Comparison of ENCODE assay signal across 8 mouse cellular contexts in genomic region chr15:11398676-11399350, GRCm38 (mm10). TPM values are rescaled to one million over a fixed set of nuclear protein-coding genes. Genes with fewer than 3 reads are reported as not detected.
A peak's percentile ranks its signal among the peaks of the same experiment; 100 is the strongest.
DNase-seq lines count a peak whose midpoint lies in the region; ATAC-seq lines count a peak whose summit lies in the region.

No protein-coding gene starts in this region.

- peaks cover 21% of the 10 kb centered on the region for H3K36me3 ChIP-seq in embryonic facial prominence, embryonic 13.5 days
- H3K36me3 ChIP-seq in kidney, embryonic 15.5 days: peaks cover 29% of the 10 kb centered on the region
- peaks cover 16% of the 10 kb centered on the region for H3K36me3 ChIP-seq in neural tube, embryonic 12.5 days

- H3K9ac ChIP-seq in embryonic facial prominence, embryonic 13.5 days: peak overlapping the region; percentile 86
- peak overlapping the region; percentile 76 for H3K9ac ChIP-seq in kidney, embryonic 15.5 days
- H3K9ac ChIP-seq in neural tube, embryonic 12.5 days: peak overlapping the region; percentile 75

- no peak overlapping the region for H3K27ac ChIP-seq in embryonic facial prominence, embryonic 13.5 days
- peak overlapping the region; percentile 54; the same call in 1 of the 2 replicates for H3K27ac ChIP-seq in kidney, embryonic 15.5 days
- H3K27ac ChIP-seq in neural tube, embryonic 12.5 days: no peak overlapping the region

- peak overlapping the region; percentile 87 for H3K4me2 ChIP-seq in embryonic facial prominence, embryonic 13.5 days
- peak overlapping the region; percentile 80 for H3K4me2 ChIP-seq in kidney, embryonic 15.5 days
- peak overlapping the region; percentile 81 for H3K4me2 ChIP-seq in neural tube, embryonic 12.5 days (replicated peaks)

- H3K27me3 ChIP-seq in embryonic facial prominence, embryonic 13.5 days: peaks cover under 1% of the 10 kb centered on the region
- no peaks in the 10 kb centered on the region for H3K27me3 ChIP-seq in kidney, embryonic 15.5 days
- peaks cover 3% of the 10 kb centered on the region; the same call in 1 of the 2 replicates for H3K27me3 ChIP-seq in neural tube, embryonic 12.5 days (replicated peaks)

- WGBS in embryonic facial prominence, embryonic 13.5 days: 5% methylated on average over 10 of the region's 10 CpGs
- 5% methylated on average over 10 of the region's 10 CpGs for whole genome bisulfite sequencing in kidney, embryonic 15.5 days
- 7% methylated on average over 10 of the region's 10 CpGs for WGBS in neural tube, embryonic 12.5 days

- no peak for ATAC-seq in CD4-positive, CD25-positive, alpha-beta regulatory T cell, adult 4 months
- ATAC-seq in embryonic facial prominence, embryonic 13.5 days (ENCODE audit: insufficient number of reproducible peaks, insufficient read depth, low FRiP score, low TSS enrichment, low read depth): no peak
- ATAC-seq in kidney, embryonic 15.5 days (replicated peaks; ENCODE audit: low FRiP score): no peak
- ATAC-seq in neural tube, embryonic 12.5 days (ENCODE audit: low FRiP score, low read depth): no peak

- peaks cover 16% of the 10 kb centered on the region for H3K4me1 ChIP-seq in embryonic facial prominence, embryonic 13.5 days
- peaks cover 15% of the 10 kb centered on the region for H3K4me1 ChIP-seq in kidney, embryonic 15.5 days
- peaks cover 11% of the 10 kb centered on the region for H3K4me1 ChIP-seq in neural tube, embryonic 12.5 days

- H3K4me3 ChIP-seq in embryonic facial prominence, embryonic 13.5 days: peak overlapping the region; percentile 86
- H3K4me3 ChIP-seq in kidney, embryonic 15.5 days (replicated peaks): peak overlapping the region; percentile 81
- H3K4me3 ChIP-seq in neural tube, embryonic 12.5 days: peak overlapping the region; percentile 82

- no peaks in the 10 kb centered on the region for H3K9me3 ChIP-seq in embryonic facial prominence, embryonic 13.5 days
- no peaks in the 10 kb centered on the region for H3K9me3 ChIP-seq in kidney, embryonic 15.5 days (replicated peaks)
- H3K9me3 ChIP-seq in neural tube, embryonic 12.5 days: no peaks in the 10 kb centered on the region

- peak; percentile 9 for DNase-seq in CD4-positive, CD25-positive, alpha-beta regulatory T cell, adult 2 months (ENCODE audit: low read depth, low spot score)
- peak; percentile 31 for DNase-seq in 3T3-L1 (ENCODE audit: low read depth, low spot score)
- no peak for DNase-seq in spleen, postnatal 4 days (ENCODE audit: low spot score in 2 of 2)
- DNase-seq in embryo, embryonic 10 days (ENCODE audit: low spot score): no peak

RNA-seq across cellular contexts. Expression of gene Tars, which starts 0.7 kb away (rescaled TPM):
- polyA plus RNA-seq in CD4-positive, CD25-positive, alpha-beta regulatory T cell, adult 4 months (2017; shearing (Covaris generic)): 10 to 100 TPM; 66.8 to 85.7 TPM
- polyA plus RNA-seq in embryonic facial prominence, embryonic 13.5 days (2015; fragmentation: Nextera tagmentation; extraction: Ambion mirVana): 64.0 and 65.1 TPM in 2 replicates
- 62.9 and 63.8 TPM in 2 replicates for polyA plus RNA-seq in kidney, embryonic 15.5 days (2015; fragmentation: Nextera tagmentation; extraction: Ambion mirVana)
- 66.2 and 81.3 TPM in 2 replicates for polyA plus RNA-seq in neural tube, embryonic 12.5 days (2016; fragmentation: Nextera tagmentation; extraction: Ambion mirVana)

Comparison
In these comparisons a context has a peak if more than half of its experiments do, and no peak if none do; other contexts are left out.
1. DNase-seq: peak in CD4-positive, CD25-positive, alpha-beta regulatory T cell, adult 2 months (single experiment) and 3T3-L1 (single experiment); none in spleen, postnatal 4 days (0 of 2) and embryo, embryonic 10 days (single experiment).
2. Peak in every context shown above with its lines, with median percentiles within 50 percentile points of each other: H3K4me2 ChIP-seq, H3K4me3 ChIP-seq and H3K9ac ChIP-seq.